Mouse (Mus musculus) liver, postnatal 0 days (tissue): Measurements from ENCODE around the gene Twf2. TPM values are rescaled to one million over a fixed set of nuclear protein-coding genes. Genes with fewer than 3 reads are reported as not detected.

Experiments
- ATAC-seq: fragments of 200-750 bp; cut with Nextera tagmentation; 2 replicates; pipeline ENCODE4 v1.8.0; 2017; ENCODE audit warnings: mild to moderate bottlenecking, moderate library complexity
- DNase-seq: peaks from one replicate; pipeline ENCODE4 v3.0.0-alpha.2; 2016
- H3K27ac ChIP-seq: fragments of 300-500 bp; sonication (generic); 2 replicates; pipeline ENCODE4 v1.5.1; 2014; ENCODE audit warnings: antibody characterized with exemption, moderate library complexity, mild to moderate bottlenecking, low read depth
- H3K27me3 ChIP-seq: fragments of 300-500 bp; sonication (generic); 2 replicates; pipeline ENCODE4 v1.6.1; 2014; ENCODE audit warnings: low read length, control low read depth, mixed read lengths; ENCODE audit not compliant: insufficient read depth
- H3K36me3 ChIP-seq: fragments of 300-500 bp; sonication (generic); replicated peaks from 2 replicates; pipeline ENCODE4 v1.6.1; 2014; ENCODE audit warnings: mild to moderate bottlenecking, control low read depth, low read length, moderate library complexity, mixed read lengths; ENCODE audit not compliant: insufficient read depth
- H3K4me1 ChIP-seq: fragments of 300-500 bp; sonication (generic); 2 replicates; pipeline ENCODE4 v1.6.1; 2014; ENCODE audit warnings: antibody characterized with exemption, mild to moderate bottlenecking, control low read depth; ENCODE audit not compliant: insufficient read depth
- H3K4me2 ChIP-seq: fragments of 300-500 bp; sonication (generic); 2 replicates; pipeline ENCODE4 v1.6.1; 2014; ENCODE audit warnings: low read depth, mild to moderate bottlenecking, low read length, moderate library complexity, mixed read lengths
- H3K4me3 ChIP-seq: fragments of 300-500 bp; sonication (generic); 2 replicates; pipeline ENCODE4 v1.5.1; 2014; ENCODE audit warnings: low read depth, low read length
- H3K9ac ChIP-seq: fragments of 300-500 bp; sonication (generic); replicated peaks from 2 replicates; pipeline ENCODE4 v1.6.1; 2014; ENCODE audit warnings: mild to moderate bottlenecking, moderate library complexity
- H3K9me3 ChIP-seq: fragments of 300-500 bp; sonication (generic); 2 replicates; pipeline ENCODE4 v1.6.1; 2016; ENCODE audit warnings: mild to moderate bottlenecking, control low read depth, low read length, mixed read lengths
- CTCF ChIP-seq: sonication (generic); IDR thresholded peaks from 2 replicates; pipeline ENCODE4 v1.5.1; 2016; ENCODE audit warnings: antibody characterized with exemption, low read depth
- EP300 ChIP-seq: IDR thresholded peaks from 2 replicates; pipeline ENCODE4 v1.6.1; 2016; ENCODE audit warnings: antibody characterized with exemption, low read depth, mild to moderate bottlenecking
- WGBS: fragments of 180-500 bp; shearing (Covaris S2); extraction: QIAGEN DNeasy Blood & Tissue Kit; methylation state at CpG from one replicate; pipeline ENCODE4 v1.1.7; 2014; ENCODE audit not compliant: insufficient replicate concordance; 5-methylcytosine and 5-hydroxymethylcytosine counted together
- polyA plus RNA-seq: library from polyadenylated mRNA; unstranded; fragments of >200 nt; fragmentation: Nextera tagmentation; extraction: Ambion mirVana; gene quantifications from 2 replicates; pipeline ENCODE4 v1.2.1, GENCODE M21; 2015

Twf2 gene
- polyA plus RNA-seq = 22.4 and 23.0 TPM in 2 replicates

DNA sequence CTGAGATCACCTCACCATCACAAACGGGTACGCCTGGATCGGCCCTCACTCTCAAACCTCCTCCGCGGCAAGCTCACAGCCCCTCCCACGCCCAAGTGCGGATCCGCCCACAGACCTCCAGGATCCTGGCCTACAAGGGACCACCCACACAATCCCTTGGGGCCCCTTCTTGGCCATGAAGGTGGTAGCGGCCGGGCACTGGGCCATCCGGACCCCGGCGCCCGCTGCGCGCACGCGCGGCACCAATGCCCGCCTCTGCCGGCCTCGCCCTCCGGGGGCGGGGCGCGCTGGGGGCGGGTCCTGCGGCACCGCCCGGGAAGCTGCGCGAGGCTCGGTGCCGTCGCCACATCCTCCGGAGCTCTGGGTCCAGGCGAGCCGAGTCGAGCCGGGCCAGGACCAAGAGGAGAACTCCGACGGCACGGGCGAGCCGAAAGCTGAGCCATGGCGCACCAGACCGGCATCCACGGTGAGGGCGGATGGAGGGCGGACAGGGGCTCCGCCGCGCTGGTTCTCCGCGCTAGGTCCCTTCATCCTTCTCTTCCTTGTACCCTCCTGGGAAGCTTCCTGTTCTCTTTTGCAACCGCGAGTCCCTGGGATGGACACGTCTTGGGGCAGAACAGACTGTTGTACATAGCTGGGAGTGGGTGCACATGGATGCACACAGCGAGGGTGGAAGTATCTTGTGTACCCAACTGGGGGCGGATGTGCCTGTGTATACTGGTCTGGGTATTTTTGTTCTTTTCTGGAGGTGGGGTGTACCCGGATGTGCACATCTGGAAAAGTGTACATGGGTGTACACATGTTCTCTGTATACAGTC is at the start of gene Twf2:
Gene Twf2, plus strand, starts transcription at position 290 of the 818 bp plus-strand sequence.
- TF ChIP-seq EP300 = no peak
- TF ChIP-seq CTCF = no peak
- 0 out of 2 replicates have a peak, but pooled peaks cover 5% of the 10 kb centered on the region for H3K36me3 ChIP-seq
- no peaks in the 10 kb centered on the region for H3K9me3 ChIP-seq
- H3K27ac ChIP-seq = peak within 1 kb of the TSS; percentile 39
- 2% methylated on average over 55 of the region's 61 CpGs for WGBS
- DNase-seq (peak; percentile 90), ATAC-seq (peak; percentile 88)
- peak within 1 kb of the TSS; percentile 71 for H3K9ac ChIP-seq
- H3K4me3 ChIP-seq = peak within 1 kb of the TSS; percentile 70
- peaks cover 33% of the 10 kb centered on the region for H3K4me1 ChIP-seq
- no peaks in the 10 kb centered on the region for H3K27me3 ChIP-seq
- H3K4me2 ChIP-seq = peak within 1 kb of the TSS; percentile 93

DNA sequence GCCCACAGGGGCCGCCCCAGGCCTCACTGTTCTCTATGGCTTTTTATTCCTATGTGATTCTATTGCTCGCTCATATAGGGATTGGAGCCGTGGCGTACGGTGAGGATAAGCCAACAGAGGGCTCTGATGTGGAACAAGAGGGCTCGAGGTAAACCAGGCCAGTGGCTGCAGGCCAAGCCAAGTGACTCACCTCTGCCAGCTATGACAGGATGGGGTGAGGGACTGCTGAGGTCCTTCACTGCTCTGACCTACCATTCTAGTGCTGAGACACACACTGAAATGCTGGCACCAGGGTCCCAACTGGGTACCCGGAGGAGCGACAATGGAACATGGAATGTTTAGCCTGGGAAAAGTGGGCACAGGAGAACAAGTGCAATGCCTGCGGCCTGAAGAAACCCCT is 48.8 kb upstream of the Twf2 start:
- Histone ChIP-seq H3K9ac (0 out of 2 replicates have a peak overlapping the region, but pooled peaks have one; percentile 11), H3K4me1 (peaks cover 8% of the 10 kb centered on the region), H3K36me3 (no peaks in the 10 kb centered on the region; the same call in 1 of the 2 replicates), H3K4me2 (0 out of 2 replicates have a peak overlapping the region, but pooled peaks have one; percentile 9), H3K27me3 (peaks cover 12% of the 10 kb centered on the region), H3K4me3 (no peak overlapping the region), H3K27ac (no peak overlapping the region), H3K9me3 (no peaks in the 10 kb centered on the region)
- ATAC-seq (no peak), DNase-seq (no peak)
- TF ChIP-seq EP300 = no peak
- TF ChIP-seq CTCF = no peak
- WGBS = 81% methylated on average over 9 of the region's 9 CpGs

- 72% methylated on average over 5 of the region's 5 CpGs for WGBS
- Histone ChIP-seq H3K36me3 (no peaks in the 10 kb centered on the region; the same call in 1 of the 2 replicates), H3K4me2 (peak overlapping the region; percentile 52), H3K9ac (peak overlapping the region; percentile 69), H3K27ac (no peak overlapping the region), H3K9me3 (no peaks in the 10 kb centered on the region), H3K27me3 (no peaks in the 10 kb centered on the region), H3K4me3 (peak overlapping the region; percentile 35), H3K4me1 (peaks cover 11% of the 10 kb centered on the region)
- DNase-seq (peak; percentile 67), ATAC-seq (peak; percentile 28; the same call in 1 of the 2 replicates)
- TF ChIP-seq CTCF = peak; percentile 86
- no peak for TF ChIP-seq EP300
Observed at GRCm38 (mm10) chr9:106156419-106156818, 46.5 kb upstream of the Twf2 start.

GRCm38 (mm10) chr9:106156921-106157622 is 45.8 kb upstream of the Twf2 start:
- TF ChIP-seq EP300 (no peak), CTCF (peak; percentile 53)
- no peak for DNase-seq
- peak overlapping the region; percentile 52 for H3K4me2 ChIP-seq
- peak overlapping the region; percentile 93 for H3K27ac ChIP-seq
- no peaks in the 10 kb centered on the region; the same call in 1 of the 2 replicates for H3K36me3 ChIP-seq
- peak overlapping the region; percentile 35 for H3K4me3 ChIP-seq
- peak; percentile 8 for ATAC-seq
- WGBS = 74% methylated on average over 21 of the region's 21 CpGs
- peaks cover 11% of the 10 kb centered on the region for H3K4me1 ChIP-seq
- peak overlapping the region; percentile 69 for H3K9ac ChIP-seq
- no peaks in the 10 kb centered on the region for H3K27me3 ChIP-seq
- no peaks in the 10 kb centered on the region for H3K9me3 ChIP-seq

- Histone ChIP-seq H3K4me3 (peak overlapping the region; percentile 35), H3K9me3 (no peaks in the 10 kb centered on the region), H3K4me1 (peaks cover 11% of the 10 kb centered on the region), H3K36me3 (no peaks in the 10 kb centered on the region; the same call in 1 of the 2 replicates), H3K27ac (peak overlapping the region; percentile 93), H3K27me3 (no peaks in the 10 kb centered on the region), H3K4me2 (peak overlapping the region; percentile 52), H3K9ac (peak overlapping the region; percentile 69)
- no peak for DNase-seq
- 72% methylated on average over 10 of the region's 10 CpGs for WGBS
- peak; percentile 24 for ATAC-seq
- no peak for TF ChIP-seq CTCF
- no peak for TF ChIP-seq EP300
Observed at GRCm38 (mm10) chr9:106157623-106157925, 45.3 kb upstream of the Twf2 start.

GRCm38 (mm10) chr9:106158037-106158491 is 44.8 kb upstream of the Twf2 start, which contains the start of gene Glyctk:
TSS of gene Glyctk (minus strand) at chr9:106158138.
- DNase-seq = peak; percentile 49
- TF ChIP-seq EP300 (peak; percentile 67), CTCF (no peak)
- Histone ChIP-seq H3K4me2 (peak within 1 kb of the TSS; percentile 52), H3K27ac (peak within 1 kb of the TSS; percentile 93), H3K36me3 (no peaks in the 10 kb centered on the region; the same call in 1 of the 2 replicates), H3K4me1 (peaks cover 11% of the 10 kb centered on the region), H3K9me3 (no peaks in the 10 kb centered on the region), H3K27me3 (no peaks in the 10 kb centered on the region), H3K4me3 (peak within 1 kb of the TSS; percentile 35), H3K9ac (peak within 1 kb of the TSS; percentile 69)
- ATAC-seq = peak; percentile 80
- 43% methylated on average over 6 of the region's 6 CpGs for WGBS
